Mouse (Mus musculus) CH12.LX (cell line): ENCODE data around the gene Kxd1. TPM values are rescaled to one million over a fixed set of nuclear protein-coding genes. Genes with fewer than 3 reads are reported as not detected.

ENCODE experiments used
- DNase-seq: peaks from one replicate; pipeline ENCODE4 v3.0.0-alpha.2; 2013; ENCODE audit errors: extremely low read depth
- H3K27ac ChIP-seq: 2 replicates; pipeline ENCODE4 v1.5.1; 2012; ENCODE audit warnings: low read depth, mild to moderate bottlenecking, control low read depth, moderate library complexity; ENCODE audit not compliant: insufficient read depth
- H3K27me3 ChIP-seq: replicated peaks from 2 replicates; pipeline ENCODE3; 2012; ENCODE audit warnings: inconsistent platforms
- H3K36me3 ChIP-seq, 2 experiments: replicated peaks in 1 of 2; 2 replicates each; pipeline versions ENCODE3 to v1.6.1; 2012; ENCODE audit warnings: inconsistent platforms in 1 of 2, low read length in 1 of 2, mild to moderate bottlenecking in 1 of 2, mixed read lengths in 1 of 2, moderate library complexity in 1 of 2; ENCODE audit not compliant: control insufficient read depth in 1 of 2, insufficient read depth in 1 of 2
- H3K4me1 ChIP-seq, 2 experiments: 2 replicates each; pipeline ENCODE4 v1.6.1; 2012; ENCODE audit warnings: inconsistent platforms in 1 of 2, moderate library complexity in 1 of 2; ENCODE audit not compliant: insufficient read depth in 2 of 2, control insufficient read depth in 1 of 2
- H3K4me2 ChIP-seq: 2 replicates; pipeline ENCODE4 v1.6.1; 2012; ENCODE audit warnings: low read depth, mild to moderate bottlenecking, control low read depth; ENCODE audit not compliant: poor library complexity, insufficient read depth, severe bottlenecking
- H3K4me3 ChIP-seq, 3 experiments: fragments of 150-350 bp in 1 of 3; sonication (generic) in 1 of 3; replicated peaks in 1 of 3; 2 replicates each; pipeline versions ENCODE3 to v1.5.1; 2011 to 2012; ENCODE audit warnings: low read depth in 2 of 3, low read length in 2 of 3, mild to moderate bottlenecking in 2 of 3, moderate library complexity in 2 of 3, control low read depth in 1 of 3, improper control_type of control experiment in 1 of 3, inconsistent platforms in 1 of 3, mixed read lengths in 1 of 3; ENCODE audit not compliant: poor library complexity in 1 of 3
- H3K79me2 ChIP-seq: replicated peaks from 2 replicates; pipeline ENCODE4 v1.6.1; 2012; ENCODE audit warnings: mild to moderate bottlenecking, moderate library complexity; ENCODE audit not compliant: control insufficient read depth, poor library complexity, insufficient read depth, severe bottlenecking; ENCODE audit errors: extremely low read depth
- H3K9ac ChIP-seq: 2 replicates; pipeline ENCODE4 v1.6.1; 2012; ENCODE audit warnings: low read depth, mild to moderate bottlenecking, control low read depth, moderate library complexity; ENCODE audit not compliant: insufficient read depth
- H3K9me3 ChIP-seq: replicated peaks from 2 replicates; pipeline ENCODE3; 2012; ENCODE audit warnings: low read length, inconsistent platforms, mixed read lengths
- CHD1 ChIP-seq: IDR thresholded peaks from 2 replicates; pipeline ENCODE4 v1.6.1; 2012; ENCODE audit warnings: low read depth, low read length, improper control_type of control experiment, inconsistent platforms
- GABPA ChIP-seq: IDR thresholded peaks from 2 replicates; pipeline ENCODE4 v1.6.1; 2012; ENCODE audit warnings: low read depth, low read length, improper control_type of control experiment, inconsistent platforms; ENCODE audit not compliant: insufficient replicate concordance
- HCFC1 ChIP-seq: IDR thresholded peaks from 2 replicates; pipeline ENCODE4 v1.6.1; 2012; ENCODE audit warnings: low read depth, mild to moderate bottlenecking, inconsistent platforms, low read length, improper control_type of control experiment
- JUN ChIP-seq: IDR thresholded peaks from 2 replicates; pipeline ENCODE4 v1.6.1; 2011; ENCODE audit warnings: low read depth, mild to moderate bottlenecking, low read length, improper control_type of control experiment, moderate library complexity; ENCODE audit not compliant: insufficient read depth
- JUND ChIP-seq: conservative IDR thresholded peaks from 2 replicates; pipeline ENCODE4 v1.6.1; 2011; ENCODE audit warnings: low read depth, low read length, improper control_type of control experiment
- KAT2A ChIP-seq: IDR thresholded peaks from 2 replicates; pipeline ENCODE4 v1.6.1; 2012; ENCODE audit warnings: low read length, improper control_type of control experiment, inconsistent platforms; ENCODE audit not compliant: insufficient replicate concordance
- MAFK ChIP-seq: IDR thresholded peaks from 2 replicates; pipeline ENCODE4 v1.6.1; 2011; ENCODE audit warnings: low read length, improper control_type of control experiment; ENCODE audit not compliant: insufficient replicate concordance
- MYC ChIP-seq: IDR thresholded peaks from 2 replicates; pipeline ENCODE4 v1.6.1; 2011; ENCODE audit warnings: low read depth, mild to moderate bottlenecking, improper control_type of control experiment, low read length
- NELFE ChIP-seq: IDR thresholded peaks from 2 replicates; pipeline ENCODE4 v1.6.1; 2011; ENCODE audit warnings: low read depth, low read length, improper control_type of control experiment
- NRF1 ChIP-seq: IDR thresholded peaks from 2 replicates; pipeline ENCODE4 v1.6.1; 2014; ENCODE audit warnings: low read depth, mild to moderate bottlenecking, inconsistent platforms, low read length, improper control_type of control experiment, moderate library complexity
- PAX5 ChIP-seq: IDR thresholded peaks from 2 replicates; pipeline ENCODE4 v1.6.1; 2012; ENCODE audit warnings: low read length, inconsistent platforms, mixed read lengths
- POLR2A ChIP-seq: IDR thresholded peaks from 2 replicates; pipeline ENCODE4 v1.6.1; 2011; ENCODE audit warnings: low read depth, mild to moderate bottlenecking, improper control_type of control experiment, low read length
- POLR2AphosphoS2 ChIP-seq: IDR thresholded peaks from 2 replicates; pipeline ENCODE4 v1.6.1; 2011; ENCODE audit warnings: low read depth, low read length, improper control_type of control experiment
- RAD21 ChIP-seq: IDR thresholded peaks from 2 replicates; pipeline ENCODE4 v1.6.1; 2011; ENCODE audit warnings: low read depth, mild to moderate bottlenecking, low read length, improper control_type of control experiment, moderate library complexity
- RCOR1 ChIP-seq: conservative IDR thresholded peaks from 2 replicates; pipeline ENCODE4 v1.6.1; 2012; ENCODE audit warnings: low read depth, mild to moderate bottlenecking, inconsistent platforms, low read length, improper control_type of control experiment
- SMC3 ChIP-seq: IDR thresholded peaks from 2 replicates; pipeline ENCODE4 v1.6.1; 2011; ENCODE audit warnings: low read depth, low read length, improper control_type of control experiment
- UBTF ChIP-seq: IDR thresholded peaks from 2 replicates; pipeline ENCODE4 v1.6.1; 2012; ENCODE audit warnings: low read depth, mild to moderate bottlenecking, inconsistent platforms, low read length, improper control_type of control experiment, moderate library complexity
- USF1 ChIP-seq: IDR thresholded peaks from 2 replicates; pipeline ENCODE4 v1.6.1; 2014; ENCODE audit warnings: low read depth, mild to moderate bottlenecking, inconsistent platforms, low read length, improper control_type of control experiment
- ZKSCAN1 ChIP-seq: IDR thresholded peaks from 2 replicates; pipeline ENCODE4 v1.6.1; 2012; ENCODE audit warnings: low read depth, inconsistent platforms, low read length, improper control_type of control experiment, borderline replicate concordance
- dilution Hi-C: fragments of 300-500 bp; cut with MboI; formaldehyde crosslinking; loops from 2 replicates; pipeline ENCODE4 v1.14.3; 2020; ENCODE audit warnings: low sequenced_read_pairs; ENCODE audit not compliant: extremely low pct_unique_long_range_greater_than_20kb, extremely low pct_ligation_motif_present
- in situ Hi-C: fragments of 300-500 bp; cut with MboI; formaldehyde crosslinking; loops from 3 replicates; pipeline ENCODE4 v1.14.3; 2019; ENCODE audit warnings: low sequenced_read_pairs, low pct_ligation_motif_present, low pct_unique_long_range_greater_than_20kb, mixed read lengths
- polyA plus RNA-seq: library from polyadenylated mRNA; unstranded; fragments of >175 nt; gene quantifications from 2 replicates; pipeline ENCODE4 v1.2.1, GENCODE M21; 2012; ENCODE audit warnings: low read depth; ENCODE audit not compliant: insufficient read length
- total RNA-seq, 2 experiments: library from RNA; depleted of rRNA; stranded (reverse); fragments of 300-350 nt in 1 of 2; fragments of >200 nt in 1 of 2; gene quantifications; 2 replicates each; pipeline ENCODE4 v1.2.3; 2012 to 2014

The Kxd1 gene
- total and polyA plus RNA-seq, 3 experiments: 56.6 to 68.0 (median 63.4) TPM

- in situ Hi-C loops: no loop called here
- no peak for DNase-seq
- no peaks in the 10 kb centered on the region for H3K9me3 ChIP-seq
- no peak for TF ChIP-seq GABPA
- TF ChIP-seq POLR2AphosphoS2: no peak
- no peak for TF ChIP-seq NRF1
- no peak for TF ChIP-seq USF1
- TF ChIP-seq JUN: no peak
- TF ChIP-seq CHD1: no peak
- TF ChIP-seq NELFE: no peak
- no peak for TF ChIP-seq RCOR1
- peaks cover 51 to 86% of the 10 kb centered on the region in 2 experiments for H3K36me3 ChIP-seq
- peaks cover under 1% of the 10 kb centered on the region in 2 experiments; a peak in 3 of 4 replicates for H3K4me1 ChIP-seq
- H3K4me2 ChIP-seq: no peak overlapping the region
- H3K27ac ChIP-seq: no peak overlapping the region
- no peaks in the 10 kb centered on the region for H3K27me3 ChIP-seq
- H3K4me3 ChIP-seq: no peak overlapping the region
- no peak overlapping the region for H3K9ac ChIP-seq
- no peaks in the 10 kb centered on the region for H3K79me2 ChIP-seq
- dilution Hi-C loops: no loop called here
Measured at GRCm38 (mm10) chr8:70577207-70577606, 49.5 kb upstream of the Kxd1 start.

DNA sequence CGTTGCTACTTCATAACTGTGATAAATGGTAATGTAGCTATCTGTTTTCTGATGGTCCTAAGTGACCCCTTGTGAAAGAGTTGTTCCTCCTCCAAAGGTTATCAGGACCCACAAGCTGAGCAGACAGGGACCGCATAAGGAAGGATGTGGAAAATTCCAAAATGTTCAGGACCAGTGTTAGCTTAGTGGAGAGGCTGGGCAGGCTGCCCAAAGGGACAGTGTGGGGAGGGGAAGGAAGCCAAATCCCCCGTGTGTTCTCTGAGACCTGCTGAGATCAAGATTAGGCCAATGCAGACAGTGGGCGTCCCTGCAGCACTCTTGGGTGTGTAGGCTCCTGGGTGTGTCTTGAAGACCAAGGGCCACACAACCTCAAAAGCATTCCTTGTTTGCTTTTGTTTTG is 47.2 kb upstream of the Kxd1 start:
- H3K27ac ChIP-seq: no peak overlapping the region
- TF ChIP-seq UBTF (no peak), POLR2A (no peak)
- TF ChIP-seq, all 38 proteins: peak for 0
- dilution Hi-C loops: no loop called here
- Histone ChIP-seq H3K4me2 (no peak overlapping the region), H3K4me1 (peaks cover 8 to 23% of the 10 kb centered on the region in 2 experiments), H3K9me3 (no peaks in the 10 kb centered on the region), H3K4me3 (no peak overlapping the region), H3K79me2 (no peaks in the 10 kb centered on the region), H3K9ac (no peak overlapping the region), H3K27me3 (no peaks in the 10 kb centered on the region), H3K36me3 (peaks cover 31 to 83% of the 10 kb centered on the region in 2 experiments)
- in situ Hi-C loops: no loop called here
- no peak for DNase-seq

GRCm38 (mm10) chr8:70574302-70574701 is 46.5 kb upstream of the Kxd1 start:
- no peak overlapping the region for H3K27ac ChIP-seq
- no peaks in the 10 kb centered on the region for H3K9me3 ChIP-seq
- H3K4me3 ChIP-seq: no peak overlapping the region
- no peaks in the 10 kb centered on the region for H3K79me2 ChIP-seq
- no peaks in the 10 kb centered on the region for H3K27me3 ChIP-seq
- TF ChIP-seq ZKSCAN1: no peak
- TF ChIP-seq POLR2AphosphoS2: no peak
- no peak for TF ChIP-seq SMC3
- TF ChIP-seq MAFK: no peak
- no peak for TF ChIP-seq JUND
- no peak for TF ChIP-seq RCOR1
- no peak for TF ChIP-seq POLR2A
- TF ChIP-seq HCFC1: no peak
- TF ChIP-seq CHD1: no peak
- no peak for TF ChIP-seq GABPA
- TF ChIP-seq KAT2A: no peak
- no peak for TF ChIP-seq PAX5
- TF ChIP-seq JUN: no peak
- no peak for TF ChIP-seq MYC
- TF ChIP-seq RAD21: no peak
- no peak for TF ChIP-seq NRF1
- no peak overlapping the region for H3K9ac ChIP-seq
- H3K4me2 ChIP-seq: no peak overlapping the region
- in situ Hi-C loops: no loop called here
- peaks cover 30 to 87% of the 10 kb centered on the region in 2 experiments for H3K36me3 ChIP-seq
- dilution Hi-C loops: no loop called here
- H3K4me1 ChIP-seq: peaks cover 8 to 27% of the 10 kb centered on the region in 2 experiments
- no peak for DNase-seq
